Mouse (Mus musculus): ENCODE results near the gene Crybg3. TPM values are rescaled to one million over a fixed set of nuclear protein-coding genes. Genes with fewer than 3 reads are reported as not detected.

Crybg3 gene
- polyA plus RNA-seq, 1 experiment from 2014 or later: 2.0 TPM

GRCm38 (mm10) chr16:59547887-59548581 is 52.7 kb downstream of the Crybg3 start:
- 48% methylated on average over 14 of the region's 14 CpGs for WGBS
- Histone ChIP-seq H3K4me2 (ENCODE audit: low read length) (no peak overlapping the region), H3K36me3 (ENCODE audit: control insufficient read depth, insufficient read depth) (no peaks in the 10 kb centered on the region), H3K9ac (replicated peaks; ENCODE audit: low read depth, low read length) (no peak overlapping the region), H3K27ac (ENCODE audit: low read length) (peak overlapping the region; percentile 51), H3K4me1 (replicated peaks; ENCODE audit: control insufficient read depth, insufficient read depth, low read length) (peaks cover 17% of the 10 kb centered on the region), H3K27me3 (replicated peaks; ENCODE audit: control insufficient read depth, insufficient read depth, low read length) (no peaks in the 10 kb centered on the region), H3K4me3 (replicated peaks; ENCODE audit: low read length) (no peak overlapping the region), H3K9me3 (ENCODE audit: control insufficient read depth, low read length) (no peaks in the 10 kb centered on the region)
- peak; percentile 62 for ATAC-seq

DNA sequence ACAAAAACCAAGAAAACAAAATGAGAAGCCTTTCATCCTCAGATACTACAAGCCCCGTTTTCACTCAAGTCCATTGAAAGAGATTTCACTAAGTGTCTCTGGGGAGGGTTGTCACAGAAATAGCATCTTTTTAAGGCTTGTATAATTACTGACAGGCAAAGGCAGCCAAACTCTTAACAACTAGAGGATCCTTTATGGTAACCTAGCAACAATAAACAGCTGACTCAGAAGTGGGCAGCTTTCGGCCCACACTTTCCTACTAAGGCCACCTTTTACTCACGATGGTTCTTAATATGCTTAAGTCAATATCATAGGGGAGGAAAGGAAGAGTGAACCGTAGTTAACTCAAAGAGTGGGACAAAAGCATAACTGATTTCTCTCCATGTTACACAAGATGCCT is 53.3 kb downstream of the Crybg3 start:
- Histone ChIP-seq H3K4me3 (replicated peaks; ENCODE audit: low read length) (no peak overlapping the region), H3K9ac (replicated peaks; ENCODE audit: low read depth, low read length) (no peak overlapping the region), H3K27ac (ENCODE audit: low read length) (no peak overlapping the region), H3K4me1 (replicated peaks; ENCODE audit: control insufficient read depth, insufficient read depth, low read length) (peaks cover 17% of the 10 kb centered on the region), H3K9me3 (ENCODE audit: control insufficient read depth, low read length) (no peaks in the 10 kb centered on the region), H3K4me2 (ENCODE audit: low read length) (no peak overlapping the region), H3K27me3 (replicated peaks; ENCODE audit: control insufficient read depth, insufficient read depth, low read length) (no peaks in the 10 kb centered on the region), H3K36me3 (ENCODE audit: control insufficient read depth, insufficient read depth) (no peaks in the 10 kb centered on the region)
- ATAC-seq: peak; percentile 65
- WGBS: 21% methylated on average over 4 of the region's 4 CpGs

- Histone ChIP-seq H3K4me2 (ENCODE audit: low read length) (no peak overlapping the region), H3K4me1 (replicated peaks; ENCODE audit: control insufficient read depth, insufficient read depth, low read length) (peaks cover 17% of the 10 kb centered on the region), H3K27ac (ENCODE audit: low read length) (no peak overlapping the region), H3K4me3 (replicated peaks; ENCODE audit: low read length) (no peak overlapping the region), H3K9ac (replicated peaks; ENCODE audit: low read depth, low read length) (no peak overlapping the region), H3K27me3 (replicated peaks; ENCODE audit: control insufficient read depth, insufficient read depth, low read length) (no peaks in the 10 kb centered on the region), H3K36me3 (ENCODE audit: control insufficient read depth, insufficient read depth) (no peaks in the 10 kb centered on the region), H3K9me3 (ENCODE audit: control insufficient read depth, low read length) (no peaks in the 10 kb centered on the region)
- ATAC-seq: no peak
- WGBS: 74% methylated on average over 2 of the region's 2 CpGs
Observed at GRCm38 (mm10) chr16:59545360-59545759, 55.4 kb downstream of the Crybg3 start.

DNA sequence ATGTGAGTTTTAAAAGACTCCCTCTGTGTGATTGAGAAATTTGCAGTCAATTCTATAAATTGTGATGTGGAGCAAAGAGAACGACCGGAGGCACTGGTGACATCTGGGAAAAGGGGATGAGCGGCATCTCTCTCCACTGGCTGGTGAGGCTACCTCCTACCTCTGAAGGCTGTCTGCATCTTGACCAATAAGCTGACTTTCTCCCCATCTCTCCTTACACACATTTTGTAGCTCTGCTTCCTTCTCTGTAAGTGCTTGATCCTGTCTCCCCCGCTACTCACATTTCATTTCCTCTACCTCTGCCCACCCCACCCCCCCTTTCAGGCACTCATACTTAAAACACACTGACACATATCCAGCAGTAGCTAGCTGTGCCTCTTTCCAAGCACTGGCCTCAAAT is 59.4 kb downstream of the Crybg3 start:
- Histone ChIP-seq H3K27me3 (replicated peaks; ENCODE audit: control insufficient read depth, insufficient read depth, low read length) (no peaks in the 10 kb centered on the region), H3K9me3 (ENCODE audit: control insufficient read depth, low read length) (no peaks in the 10 kb centered on the region), H3K36me3 (ENCODE audit: control insufficient read depth, insufficient read depth) (no peaks in the 10 kb centered on the region), H3K4me3 (replicated peaks; ENCODE audit: low read length) (no peak overlapping the region), H3K4me2 (ENCODE audit: low read length) (no peak overlapping the region), H3K27ac (ENCODE audit: low read length) (no peak overlapping the region), H3K4me1 (replicated peaks; ENCODE audit: control insufficient read depth, insufficient read depth, low read length) (no peaks in the 10 kb centered on the region), H3K9ac (replicated peaks; ENCODE audit: low read depth, low read length) (no peak overlapping the region)
- WGBS: 83% methylated on average over 4 of the region's 4 CpGs
- ATAC-seq: no peak

DNA sequence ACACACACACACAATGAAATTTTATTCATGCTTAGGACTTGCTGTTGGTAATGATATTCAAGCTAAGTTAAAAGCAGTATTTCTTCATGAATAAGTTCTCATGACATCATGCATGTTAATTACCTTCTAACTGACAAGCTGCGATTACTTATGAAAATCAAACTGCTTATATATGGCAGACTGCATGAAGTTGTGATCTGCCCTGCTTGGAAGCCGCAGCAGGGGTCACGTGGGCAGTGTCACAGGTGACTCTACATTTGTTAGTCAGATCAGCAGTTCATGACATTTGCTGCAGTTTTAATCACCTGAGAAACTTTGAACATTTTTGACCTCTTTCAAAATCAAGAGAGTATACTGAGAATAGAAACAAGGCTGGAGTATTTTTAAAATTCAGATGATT is 59.8 kb downstream of the Crybg3 start:
- no peaks in the 10 kb centered on the region for H3K36me3 ChIP-seq (ENCODE audit: control insufficient read depth, insufficient read depth)
- no peaks in the 10 kb centered on the region for H3K9me3 ChIP-seq (ENCODE audit: control insufficient read depth, low read length)
- H3K27ac ChIP-seq (ENCODE audit: low read length): no peak overlapping the region
- H3K4me3 ChIP-seq (replicated peaks; ENCODE audit: low read length): no peak overlapping the region
- H3K27me3 ChIP-seq (replicated peaks; ENCODE audit: control insufficient read depth, insufficient read depth, low read length): no peaks in the 10 kb centered on the region
- no peak overlapping the region for H3K4me2 ChIP-seq (ENCODE audit: low read length)
- ATAC-seq: peak; percentile 23; the same call in 1 of the 2 replicates
- no peaks in the 10 kb centered on the region for H3K4me1 ChIP-seq (replicated peaks; ENCODE audit: control insufficient read depth, insufficient read depth, low read length)
- 67% methylated on average over 3 of the region's 3 CpGs for WGBS
- H3K9ac ChIP-seq (replicated peaks; ENCODE audit: low read depth, low read length): no peak overlapping the region

- Histone ChIP-seq H3K4me2 (ENCODE audit: low read length) (no peak overlapping the region), H3K9ac (replicated peaks; ENCODE audit: low read depth, low read length) (no peak overlapping the region), H3K27me3 (replicated peaks; ENCODE audit: control insufficient read depth, insufficient read depth, low read length) (no peaks in the 10 kb centered on the region), H3K27ac (ENCODE audit: low read length) (no peak overlapping the region), H3K4me1 (replicated peaks; ENCODE audit: control insufficient read depth, insufficient read depth, low read length) (no peaks in the 10 kb centered on the region), H3K36me3 (ENCODE audit: control insufficient read depth, insufficient read depth) (no peaks in the 10 kb centered on the region), H3K9me3 (ENCODE audit: control insufficient read depth, low read length) (no peaks in the 10 kb centered on the region), H3K4me3 (replicated peaks; ENCODE audit: low read length) (no peak overlapping the region)
- no peak for ATAC-seq
- 91% methylated on average over 5 of the region's 5 CpGs for WGBS
Observed at GRCm38 (mm10) chr16:59535673-59536072, 65.1 kb downstream of the Crybg3 start.

DNA sequence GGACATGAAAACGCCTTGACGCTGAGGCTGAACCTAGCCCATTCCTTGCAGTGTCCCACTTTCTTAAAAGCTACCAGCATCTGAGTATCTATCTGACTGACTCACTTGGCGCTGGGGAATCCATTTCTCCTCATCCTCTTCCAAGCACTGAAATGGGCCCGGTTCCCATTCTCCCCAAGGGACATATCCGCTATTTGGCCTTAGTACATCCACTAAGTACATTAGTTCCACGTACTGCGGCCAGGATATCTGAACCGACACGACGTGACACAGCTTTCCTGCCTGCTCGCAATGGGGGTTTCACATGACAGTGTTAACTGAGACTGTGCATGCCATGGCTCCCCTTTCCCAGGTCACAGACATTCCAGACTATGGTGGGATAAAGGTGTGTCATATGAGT is 66.4 kb downstream of the Crybg3 start:
- no peak for ATAC-seq
- WGBS: 95% methylated on average over 11 of the region's 11 CpGs

GRCm38 (mm10) chr16:59532561-59532960 is 68.2 kb downstream of the Crybg3 start:
- Histone ChIP-seq H3K9ac (replicated peaks; ENCODE audit: low read depth, low read length) (no peak overlapping the region), H3K4me1 (replicated peaks; ENCODE audit: control insufficient read depth, insufficient read depth, low read length) (no peaks in the 10 kb centered on the region), H3K36me3 (ENCODE audit: control insufficient read depth, insufficient read depth) (no peaks in the 10 kb centered on the region), H3K4me2 (ENCODE audit: low read length) (no peak overlapping the region), H3K9me3 (ENCODE audit: control insufficient read depth, low read length) (no peaks in the 10 kb centered on the region), H3K4me3 (replicated peaks; ENCODE audit: low read length) (no peak overlapping the region), H3K27me3 (replicated peaks; ENCODE audit: control insufficient read depth, insufficient read depth, low read length) (no peaks in the 10 kb centered on the region), H3K27ac (ENCODE audit: low read length) (no peak overlapping the region)
- 61% methylated on average over 3 of the region's 3 CpGs for WGBS
- no peak for ATAC-seq

More for the DNA sequence above, 66.4 kb downstream of the Crybg3 start:
- H3K9ac ChIP-seq (replicated peaks; ENCODE audit: low read depth, low read length): no peak overlapping the region
- no peaks in the 10 kb centered on the region for H3K27me3 ChIP-seq (replicated peaks; ENCODE audit: control insufficient read depth, insufficient read depth, low read length)
- H3K4me3 ChIP-seq (replicated peaks; ENCODE audit: low read length): no peak overlapping the region
- no peaks in the 10 kb centered on the region for H3K9me3 ChIP-seq (ENCODE audit: control insufficient read depth, low read length)
- H3K36me3 ChIP-seq (ENCODE audit: control insufficient read depth, insufficient read depth): no peaks in the 10 kb centered on the region
- no peak overlapping the region for H3K4me2 ChIP-seq (ENCODE audit: low read length)
- H3K4me1 ChIP-seq (replicated peaks; ENCODE audit: control insufficient read depth, insufficient read depth, low read length): no peaks in the 10 kb centered on the region
- no peak overlapping the region for H3K27ac ChIP-seq (ENCODE audit: low read length)

DNA sequence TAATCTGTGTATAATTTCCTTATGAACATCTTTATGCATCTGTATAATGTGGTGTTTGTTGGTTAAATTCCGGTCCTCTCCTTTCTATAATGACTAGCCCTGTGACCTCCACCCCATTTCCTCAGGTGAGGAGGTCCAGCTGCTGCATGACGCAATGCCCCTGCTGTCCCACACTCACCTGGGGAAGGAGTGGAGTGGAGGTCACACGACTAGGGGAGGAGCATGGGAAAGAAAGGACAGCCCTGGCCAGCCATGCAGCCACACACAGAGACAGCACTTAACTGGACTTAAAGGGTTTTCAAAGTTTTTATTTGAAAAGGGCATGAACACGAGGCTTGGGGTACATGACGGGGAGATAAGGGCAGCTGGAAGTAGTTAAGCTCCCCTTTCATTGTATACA is 69.5 kb downstream of the Crybg3 start:
- no peak overlapping the region for H3K9ac ChIP-seq (replicated peaks; ENCODE audit: low read depth, low read length)
- no peaks in the 10 kb centered on the region for H3K36me3 ChIP-seq (ENCODE audit: control insufficient read depth, insufficient read depth)
- no peaks in the 10 kb centered on the region for H3K9me3 ChIP-seq (ENCODE audit: control insufficient read depth, low read length)
- H3K27ac ChIP-seq (ENCODE audit: low read length): no peak overlapping the region
- H3K27me3 ChIP-seq (replicated peaks; ENCODE audit: control insufficient read depth, insufficient read depth, low read length): no peaks in the 10 kb centered on the region
- no peak overlapping the region for H3K4me2 ChIP-seq (ENCODE audit: low read length)
- 80% methylated on average over 5 of the region's 5 CpGs for WGBS
- no peak overlapping the region for H3K4me3 ChIP-seq (replicated peaks; ENCODE audit: low read length)
- H3K4me1 ChIP-seq (replicated peaks; ENCODE audit: control insufficient read depth, insufficient read depth, low read length): no peaks in the 10 kb centered on the region
- ATAC-seq: no peak

DNA sequence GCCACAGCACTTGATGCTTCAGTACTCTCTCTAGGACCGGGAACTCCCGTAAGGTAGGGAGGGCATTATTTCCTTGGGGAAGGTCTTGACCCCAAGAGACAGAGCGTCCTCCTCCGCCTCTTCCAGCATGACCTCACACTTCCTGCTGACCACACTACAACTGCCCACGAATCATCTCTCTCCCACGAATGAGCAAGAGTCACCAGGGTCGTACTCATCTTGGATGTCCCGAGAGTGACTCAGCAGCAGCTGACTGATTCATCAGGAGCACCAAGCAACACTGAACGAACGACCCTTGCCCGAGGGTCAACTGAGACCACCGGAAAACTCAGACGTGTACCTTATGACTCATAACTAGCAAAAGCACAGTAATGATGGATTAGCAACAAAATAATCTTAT is 71.2 kb downstream of the Crybg3 start:
- 92% methylated on average over 13 of the region's 13 CpGs for WGBS
- H3K4me2 ChIP-seq (ENCODE audit: low read length): no peak overlapping the region
- no peak for ATAC-seq
- H3K4me3 ChIP-seq (replicated peaks; ENCODE audit: low read length): no peak overlapping the region
- no peak overlapping the region for H3K27ac ChIP-seq (ENCODE audit: low read length)
- H3K4me1 ChIP-seq (replicated peaks; ENCODE audit: control insufficient read depth, insufficient read depth, low read length): no peaks in the 10 kb centered on the region
- no peaks in the 10 kb centered on the region for H3K36me3 ChIP-seq (ENCODE audit: control insufficient read depth, insufficient read depth)
- H3K27me3 ChIP-seq (replicated peaks; ENCODE audit: control insufficient read depth, insufficient read depth, low read length): no peaks in the 10 kb centered on the region
- H3K9ac ChIP-seq (replicated peaks; ENCODE audit: low read depth, low read length): no peak overlapping the region
- no peaks in the 10 kb centered on the region for H3K9me3 ChIP-seq (ENCODE audit: control insufficient read depth, low read length)
